Mouse (Mus musculus): ENCODE measurements around the gene Camta2.

DNA sequence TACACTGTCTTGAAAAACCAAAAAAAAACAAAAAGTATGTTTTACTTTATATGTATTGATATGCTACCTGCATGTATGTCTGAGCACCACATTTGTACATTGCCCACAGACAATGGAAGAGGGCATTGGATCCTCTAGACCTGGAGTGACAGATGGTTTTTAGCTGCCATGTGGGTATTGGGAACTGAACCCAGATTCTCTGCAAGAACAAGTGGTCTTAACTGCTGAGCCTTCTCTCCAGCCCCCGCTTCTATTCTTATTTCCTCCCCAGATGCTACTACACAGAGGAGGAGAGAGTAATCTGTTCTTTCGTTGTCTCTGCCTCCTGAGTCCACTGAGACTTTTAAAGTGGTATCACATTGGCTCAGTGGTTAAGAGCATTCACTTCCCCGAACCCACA is 5.6 kb upstream of the Camta2 start:
- TF ChIP-seq MYOD1 (IDR thresholded peaks at IDR 0.05; ENCODE audit: control insufficient read depth in 1 of 3, insufficient read length in 2 of 3, low read depth in 2 of 3) (no peak), POLR2A (IDR thresholded peaks at IDR 0.05; ENCODE audit: insufficient read length, low read depth) (no peak), REST (IDR thresholded peaks at IDR 0.05; ENCODE audit: insufficient read depth, insufficient read length) (no peak)

Measured in myocyte (in vitro differentiated cells).